Mouse (Mus musculus) c-Kit-positive CD71-positive TER-119-positive erythroid progenitor cells, embryonic 14.5 days (primary cell): ENCODE results near the gene Prpf19.

Source experiments
- DNase-seq: peaks from one replicate; pipeline ENCODE4 v3.0.0-alpha.2; 2013; ENCODE audit warnings: low spot score

Prpf19 gene

GRCm38 (mm10) chr19:10895708-10896107, 677 bp downstream of the Prpf19 start:
- DNase-seq = peak; percentile 31

- no peak for DNase-seq
Measured at GRCm38 (mm10) chr19:10896849-10897248, 1.8 kb downstream of the Prpf19 start.

- DNase-seq = no peak
Measured at GRCm38 (mm10) chr19:10897491-10897890, 2.5 kb downstream of the Prpf19 start.

DNA sequence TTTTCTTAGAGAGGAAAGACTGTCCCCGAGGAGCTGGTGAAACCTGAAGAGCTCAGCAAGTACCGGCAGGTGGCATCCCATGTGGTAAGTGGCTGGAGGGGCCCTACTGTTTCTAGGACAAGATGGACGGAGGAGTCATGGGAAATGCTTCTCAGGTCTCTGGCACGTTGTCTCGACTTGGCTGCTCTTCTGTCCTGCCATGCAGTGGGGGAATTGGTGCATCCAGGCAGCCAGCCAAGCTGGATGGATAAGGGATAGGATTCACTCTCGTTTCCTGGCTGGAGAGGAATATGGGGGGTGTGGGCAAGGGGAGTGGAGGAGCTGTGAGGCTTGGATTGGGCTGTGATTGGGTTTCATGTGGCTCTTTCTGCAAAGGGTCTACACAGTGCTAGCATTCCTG, 5.3 kb downstream of the Prpf19 start:
- no peak for DNase-seq

DNA sequence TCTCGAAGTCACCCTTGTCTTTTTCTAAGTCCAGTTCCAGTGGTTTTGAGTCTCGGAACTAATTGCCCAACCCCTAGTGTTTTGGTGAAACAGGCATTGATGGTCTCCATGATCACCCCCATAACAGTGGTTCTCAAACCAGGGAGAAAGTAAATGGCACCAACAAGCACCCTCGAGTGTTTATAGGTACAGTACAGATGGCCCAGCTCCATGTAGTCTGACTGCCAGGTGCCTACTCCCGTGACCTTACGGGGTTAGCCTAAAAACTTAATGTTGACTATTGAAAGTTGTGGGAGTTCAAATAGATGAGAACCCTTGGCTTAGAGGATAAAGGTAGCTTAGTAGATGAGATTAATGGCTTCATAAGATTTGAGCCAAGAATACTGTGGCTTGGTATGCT, 6.0 kb downstream of the Prpf19 start:
- no peak for DNase-seq

DNA sequence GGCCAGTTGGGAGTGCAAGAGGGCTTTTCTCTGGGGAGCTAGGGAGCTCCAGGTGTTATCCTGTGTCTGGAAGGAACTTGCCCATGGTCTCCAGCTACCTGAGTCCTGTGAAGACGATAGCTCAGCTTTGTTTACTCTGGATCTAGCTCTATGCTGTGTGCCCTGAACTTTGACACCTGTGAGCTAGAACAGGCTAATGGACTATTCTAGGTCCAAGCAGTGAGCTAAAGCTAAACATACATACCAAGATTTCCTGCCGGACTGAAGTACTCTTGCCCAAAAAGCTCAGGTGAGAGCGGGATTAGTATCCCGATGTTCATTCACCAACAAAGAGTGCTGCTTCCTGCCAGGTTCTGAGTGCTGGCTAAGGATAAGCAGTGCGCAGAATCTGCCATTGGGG, 9.5 kb downstream of the Prpf19 start:
- DNase-seq = no peak

DNA sequence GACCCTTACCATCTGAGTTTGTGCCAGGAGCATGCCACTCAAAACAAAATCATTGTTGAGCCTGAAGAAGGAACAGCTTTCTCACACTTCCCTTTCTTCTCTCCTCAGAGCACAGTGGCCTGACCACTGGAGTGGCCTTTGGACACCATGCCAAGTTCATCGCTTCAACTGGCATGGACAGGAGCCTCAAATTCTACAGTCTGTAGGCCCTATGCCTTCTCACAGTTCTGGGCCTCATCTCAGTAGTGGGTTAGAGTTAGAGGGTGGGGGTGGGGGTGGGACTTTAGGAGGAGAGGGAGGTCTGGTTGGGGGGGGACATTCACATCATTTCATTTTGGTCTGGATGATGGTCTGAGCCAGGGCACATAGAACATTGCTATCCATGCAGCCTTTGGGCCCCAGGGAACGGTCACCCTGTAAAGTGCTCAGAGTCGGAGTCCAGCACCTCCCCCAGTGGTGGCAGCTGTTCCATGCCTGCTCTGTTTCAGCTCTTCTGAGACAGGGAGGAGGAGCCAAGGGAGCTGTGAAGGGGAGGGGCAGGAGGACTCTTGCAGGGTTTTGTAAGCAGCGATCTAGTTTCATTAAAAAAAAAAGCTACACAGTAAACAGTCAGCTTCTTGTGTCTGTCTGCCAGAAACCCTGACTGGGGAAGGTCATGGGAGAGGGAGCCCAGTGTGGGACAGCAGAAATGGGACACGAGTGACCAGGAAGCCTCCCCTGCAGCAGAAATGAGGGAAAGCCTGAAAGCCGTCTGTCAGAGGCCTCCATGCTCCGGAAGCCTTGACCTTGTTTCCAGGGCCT, 10.1 kb downstream of the Prpf19 start:
- no peak for DNase-seq

DNA sequence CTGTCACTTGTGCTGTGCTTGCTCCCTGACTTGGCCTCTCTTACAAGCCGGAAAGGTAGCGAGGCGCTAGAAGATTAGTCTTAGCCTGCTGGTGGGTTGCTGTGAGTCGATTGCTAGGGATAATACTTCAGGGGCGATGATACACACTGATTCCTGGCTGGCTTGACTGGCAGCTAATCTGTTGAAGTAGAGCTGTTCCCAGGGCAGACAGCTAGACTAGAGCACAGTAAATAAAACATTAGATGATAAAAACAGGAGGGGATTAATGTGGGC, 10.6 kb downstream of the Prpf19 start:
- DNase-seq = no peak

GRCm38 (mm10) chr19:10907891-10908290, 12.9 kb downstream of the Prpf19 start:
- DNase-seq = peak; percentile 29

DNA sequence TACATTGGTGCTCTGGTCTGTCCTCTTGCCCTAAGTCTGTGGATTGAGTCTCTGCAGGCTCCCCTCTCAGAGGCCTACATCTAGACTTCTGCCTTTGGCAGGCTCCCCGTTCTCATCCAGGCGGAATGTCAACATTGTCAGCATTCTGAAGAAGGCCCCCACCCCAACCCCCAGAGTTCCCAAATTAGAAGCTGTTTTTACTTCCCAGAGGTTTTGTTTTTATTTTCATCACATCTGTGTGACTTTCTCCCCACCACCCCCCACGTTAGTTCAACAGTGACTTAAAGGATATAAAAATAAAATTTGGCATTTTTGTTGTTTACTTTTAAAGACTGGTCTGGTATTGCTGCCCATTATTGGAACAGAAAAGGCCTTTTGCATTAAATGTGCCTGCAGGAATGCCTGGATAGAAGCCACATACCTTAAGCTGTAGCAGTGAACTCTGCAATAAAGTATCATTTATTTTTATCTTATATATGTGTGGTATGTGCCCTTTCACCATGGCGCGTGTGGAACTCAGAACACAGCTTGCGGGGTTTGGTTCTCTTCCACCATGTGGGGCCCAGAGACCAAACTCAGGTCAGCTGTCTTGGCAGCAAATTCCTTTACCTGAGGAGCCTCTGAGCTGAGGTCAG, 14.2 kb downstream of the Prpf19 start:
- no peak for DNase-seq

- no peak for DNase-seq
Measured at GRCm38 (mm10) chr19:10914291-10914690, 19.3 kb downstream of the Prpf19 start.

- no peak for DNase-seq
Measured at GRCm38 (mm10) chr19:10914870-10915269, 19.8 kb downstream of the Prpf19 start.

DNA sequence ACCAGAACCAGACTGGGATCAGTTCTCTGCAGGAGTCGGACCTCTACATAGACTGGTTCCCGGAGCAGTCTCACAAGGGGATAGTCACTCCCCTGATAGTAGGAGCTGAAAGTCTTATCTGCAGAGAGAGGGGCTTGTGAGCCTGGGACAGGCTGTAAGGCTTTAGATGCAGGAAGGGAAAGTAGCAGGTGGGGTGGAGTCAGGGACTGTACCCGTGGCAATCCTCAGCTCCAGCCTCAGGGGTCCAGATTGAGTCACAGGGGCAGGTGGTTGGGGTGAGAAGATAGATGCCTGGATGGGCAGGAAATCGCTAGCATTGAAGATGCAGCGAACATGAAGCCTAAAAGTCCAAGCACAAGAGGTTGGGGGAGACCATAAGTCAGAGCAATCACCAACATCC, 21.5 kb downstream of the Prpf19 start:
- DNase-seq = no peak

DNA sequence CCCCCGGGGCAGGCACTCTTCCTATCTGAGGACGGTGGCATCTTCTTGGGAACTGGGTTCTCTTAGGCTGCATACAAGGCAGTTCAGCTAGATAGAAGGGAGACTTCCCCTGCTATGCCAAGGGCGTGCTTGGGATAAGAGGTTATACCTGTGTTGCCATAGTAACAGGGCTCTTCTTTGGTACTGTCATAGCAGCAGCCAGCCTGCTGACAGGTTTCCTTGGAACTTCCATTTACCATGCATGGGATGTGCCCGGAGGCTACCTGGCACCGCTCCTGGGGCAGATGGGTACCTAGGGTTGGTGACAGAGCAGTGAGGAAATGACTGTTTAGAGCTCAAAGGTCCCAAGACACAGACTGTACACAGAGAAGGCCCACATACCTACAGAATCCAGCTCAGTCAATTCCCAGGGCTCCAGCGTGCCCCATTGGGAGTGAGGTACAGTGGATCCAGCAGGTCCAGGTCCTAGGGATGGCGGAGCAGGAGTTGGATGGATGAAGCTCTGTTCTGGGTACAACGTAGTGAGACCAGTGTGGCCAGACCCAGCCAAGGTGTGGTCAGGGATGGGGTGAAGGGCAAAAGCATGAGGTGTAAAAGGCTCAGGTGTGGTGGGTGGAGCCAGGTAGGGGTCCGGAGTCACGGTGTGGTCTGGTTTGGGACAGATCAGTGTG, 23.4 kb downstream of the Prpf19 start:
- no peak for DNase-seq

- no peak for DNase-seq
Measured at GRCm38 (mm10) chr19:10920532-10920931, 25.5 kb downstream of the Prpf19 start, which contains the start of gene Zp1. Zp1 (minus strand) TSS chr19:10920632.

DNA sequence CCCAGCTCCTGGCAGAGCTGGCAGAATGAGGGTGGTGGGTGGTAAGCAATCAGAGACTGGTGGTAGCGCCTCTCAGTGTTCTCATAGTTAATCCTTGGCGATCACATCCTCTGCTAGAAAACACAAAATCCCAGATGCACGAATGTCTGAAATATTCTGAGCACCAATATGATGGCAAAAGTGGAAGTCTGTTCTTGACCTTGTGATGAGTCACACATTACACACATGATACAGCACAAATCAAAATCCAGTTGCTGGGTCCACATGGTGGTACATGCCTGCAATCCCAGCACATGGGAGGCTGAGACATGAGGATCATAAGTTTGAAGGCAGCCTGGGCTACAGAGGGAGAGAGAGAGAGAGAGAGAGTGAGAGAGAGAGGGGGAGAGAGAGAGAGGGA, 26.0 kb downstream of the Prpf19 start:
- DNase-seq = no peak

GRCm38 (mm10) chr19:10924220-10924619, 29.2 kb downstream of the Prpf19 start:
- no peak for DNase-seq

GRCm38 (mm10) chr19:10926123-10926621, 31.1 kb downstream of the Prpf19 start:
- no peak for DNase-seq

GRCm38 (mm10) chr19:10926666-10927065, 31.6 kb downstream of the Prpf19 start:
- no peak for DNase-seq

DNA sequence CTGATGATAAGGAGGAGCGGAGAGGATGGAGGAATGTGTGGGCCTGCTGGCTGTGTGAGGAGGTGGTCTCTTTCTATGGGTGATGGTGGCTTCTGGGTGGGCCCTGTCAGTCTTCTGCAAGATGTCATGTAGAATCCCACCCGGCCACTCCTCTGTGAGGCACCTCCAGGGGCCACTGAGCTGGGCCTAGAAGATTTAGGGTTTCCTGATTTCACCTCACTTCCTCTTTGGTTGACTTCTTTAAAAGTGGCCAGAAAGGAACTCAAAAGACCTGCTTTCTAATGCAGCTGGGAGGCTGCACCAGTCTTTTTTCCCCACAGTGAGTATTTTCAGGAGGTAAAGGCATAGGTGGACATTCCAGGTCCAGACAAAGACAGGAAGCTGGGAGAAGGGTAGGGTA, 35.6 kb downstream of the Prpf19 start:
- no peak for DNase-seq

- no peak for DNase-seq
Measured at GRCm38 (mm10) chr19:10935029-10935428, 40.0 kb downstream of the Prpf19 start.

DNA sequence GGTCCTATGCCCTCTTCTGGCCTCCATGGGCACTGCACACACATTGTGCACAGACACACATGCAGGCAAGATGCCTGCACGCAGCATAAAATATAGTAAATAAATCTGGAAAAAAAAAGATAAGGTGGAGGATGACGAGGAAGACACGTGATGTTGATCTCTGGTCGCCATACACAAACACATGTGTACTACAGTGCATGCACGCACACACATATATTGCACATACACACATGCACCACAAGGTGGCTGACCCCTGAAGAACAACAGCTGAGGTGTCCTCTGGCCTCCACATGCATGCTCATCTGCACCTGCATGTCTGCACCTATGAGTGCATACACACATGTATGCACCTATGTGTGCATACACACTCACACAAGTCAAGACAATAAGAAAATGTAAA, 41.0 kb downstream of the Prpf19 start:
- no peak for DNase-seq

- no peak for DNase-seq
Measured at GRCm38 (mm10) chr19:10937110-10937563, 42.1 kb downstream of the Prpf19 start, which contains the start of gene Ptgdr2. Ptgdr2 (plus strand) TSS chr19:10937160.
